ENCODE assay signal across 24 mouse cellular contexts in genomic region chrX:68512213-68512766, GRCm38 (mm10).
DNase-seq lines count a peak whose midpoint lies in the region; ATAC-seq and TF ChIP-seq lines count a peak whose summit lies in the region.
"Had no signal": no experiment of that assay in that cellular context is flagged by ENCODE, and none has a peak within 500 bp of the region (broad histone marks: within the 10 kb centered on the region; RNA-seq: fewer than 3 reads in every experiment).

No protein-coding gene starts in this region.

- peaks cover 2% of the 10 kb centered on the region; the same call in 1 of the 2 replicates for H3K4me1 ChIP-seq in forebrain, embryonic 12.5 days
- H3K4me1 ChIP-seq in forebrain, embryonic 13.5 days = no peaks in the 10 kb centered on the region
- H3K4me1 ChIP-seq in midbrain, embryonic 10.5 days = peaks cover 3% of the 10 kb centered on the region; the same call in 1 of the 2 replicates
- no peaks in the 10 kb centered on the region for H3K4me1 ChIP-seq in midbrain, embryonic 16.5 days (ENCODE audit: control insufficient read depth, insufficient read depth, low read length)
- no peaks in the 10 kb centered on the region for H3K4me1 ChIP-seq in ES-Bruce4 (ENCODE audit: control insufficient read depth, insufficient read depth, low read length)
- H3K4me1 ChIP-seq in kidney, embryonic 16.5 days (ENCODE audit: insufficient read depth, low read length) = no peaks in the 10 kb centered on the region
- H3K4me1 ChIP-seq: embryonic facial prominence, embryonic 12.5 days; limb, embryonic 12.5 days had no signal

- ATAC-seq in forebrain, embryonic 12.5 days (ENCODE audit: low FRiP score) = peak; percentile 61; the same call in 1 of the 2 replicates
- ATAC-seq in forebrain, embryonic 13.5 days = no peak; the same call in 1 of the 2 replicates
- ATAC-seq in midbrain, embryonic 16.5 days = no peak
- no peak for ATAC-seq in kidney, embryonic 16.5 days (ENCODE audit: low FRiP score, low TSS enrichment)
- ATAC-seq: forebrain, postnatal 0 days; intestine, postnatal 0 days; liver, postnatal 0 days; lung, postnatal 0 days had no signal

- 23% methylated on average over 1 of the region's 1 CpGs for WGBS in forebrain, embryonic 12.5 days
- 25% methylated on average over 1 of the region's 1 CpGs for WGBS in forebrain, embryonic 13.5 days
- 14% methylated on average over 1 of the region's 1 CpGs for WGBS in midbrain, embryonic 10.5 days
- WGBS in midbrain, embryonic 16.5 days = 10% methylated on average over 1 of the region's 1 CpGs
- 53% methylated on average over 1 of the region's 1 CpGs for WGBS in kidney, embryonic 16.5 days

- H3K27me3 ChIP-seq in forebrain, embryonic 12.5 days = no peaks in the 10 kb centered on the region; the same call in 1 of the 2 replicates
- H3K27me3 ChIP-seq in forebrain, embryonic 13.5 days = no peaks in the 10 kb centered on the region
- no peaks in the 10 kb centered on the region for H3K27me3 ChIP-seq in midbrain, embryonic 10.5 days (ENCODE audit: low read depth, poor library complexity, severe bottlenecking)
- H3K27me3 ChIP-seq in midbrain, embryonic 16.5 days (ENCODE audit: control insufficient read depth, insufficient read depth, low read depth, low read length) = no peaks in the 10 kb centered on the region
- no peaks in the 10 kb centered on the region for H3K27me3 ChIP-seq in ES-Bruce4 (ENCODE audit: control insufficient read depth, insufficient read depth, low read length, poor library complexity, severe bottlenecking)
- H3K27me3 ChIP-seq in kidney, embryonic 16.5 days (ENCODE audit: insufficient read depth, low read length) = no peaks in the 10 kb centered on the region
- H3K27me3 ChIP-seq: embryonic facial prominence, embryonic 12.5 days; limb, embryonic 12.5 days had no signal

- H3K4me3 ChIP-seq in forebrain, embryonic 12.5 days (replicated peaks) = no peak overlapping the region
- no peak overlapping the region for H3K4me3 ChIP-seq in forebrain, embryonic 13.5 days
- H3K4me3 ChIP-seq in midbrain, embryonic 10.5 days = no peak overlapping the region
- H3K4me3 ChIP-seq in midbrain, embryonic 16.5 days (ENCODE audit: low read depth, low read length) = no peak overlapping the region
- no peak overlapping the region for H3K4me3 ChIP-seq in ES-Bruce4 (ENCODE audit: low read depth, low read length)
- no peak overlapping the region for H3K4me3 ChIP-seq in kidney, embryonic 16.5 days (ENCODE audit: low read length)
- H3K4me3 ChIP-seq: embryonic facial prominence, embryonic 12.5 days; heart, adult 2 months; limb, embryonic 12.5 days had no signal

- TF ChIP-seq CTCF in ES-Bruce4 (IDR thresholded peaks at IDR 0.05; ENCODE audit: low read depth, low read length) = no peak

- no peaks in the 10 kb centered on the region for H3K36me3 ChIP-seq in forebrain, embryonic 12.5 days (replicated peaks)
- no peaks in the 10 kb centered on the region for H3K36me3 ChIP-seq in forebrain, embryonic 13.5 days (ENCODE audit: poor library complexity, severe bottlenecking)
- no peaks in the 10 kb centered on the region for H3K36me3 ChIP-seq in midbrain, embryonic 10.5 days
- no peaks in the 10 kb centered on the region for H3K36me3 ChIP-seq in midbrain, embryonic 16.5 days (ENCODE audit: control insufficient read depth, insufficient read depth, low read length)
- H3K36me3 ChIP-seq in ES-Bruce4 (ENCODE audit: control insufficient read depth, insufficient read depth, low read length, poor library complexity, severe bottlenecking) = no peaks in the 10 kb centered on the region
- no peaks in the 10 kb centered on the region for H3K36me3 ChIP-seq in kidney, embryonic 16.5 days (ENCODE audit: insufficient read depth, low read length)
- H3K36me3 ChIP-seq: embryonic facial prominence, embryonic 12.5 days; limb, embryonic 12.5 days had no signal

- peak; percentile 54; the same call in 1 of the 2 replicates for TF ChIP-seq EP300 in ES-Bruce4 (IDR thresholded peaks at IDR 0.05; ENCODE audit: insufficient read depth, low read depth, low read length)

- peak; percentile 10 for DNase-seq in midbrain, embryonic 10.5 days (ENCODE audit: low spot score)
- peak; percentile 96 for DNase-seq in R1 (ENCODE audit: low read depth, low spot score)
- DNase-seq in ovary, postnatal 10 days (ENCODE audit: low spot score) = no peak
- DNase-seq: adrenal gland, postnatal 14 days; cerebellum, adult 8-10 months; forebrain, postnatal 0 days; gastrocnemius, postnatal 25 days; heart, adult 2 months; kidney, postnatal 36 days; layer of hippocampus, postnatal 36 days; liver, postnatal 0 days; thymus, adult 18-20 months; thymus, postnatal 36 days had no signal

- no peak overlapping the region for H3K4me2 ChIP-seq in forebrain, embryonic 12.5 days
- no peak overlapping the region for H3K4me2 ChIP-seq in forebrain, embryonic 13.5 days
- H3K4me2 ChIP-seq in midbrain, embryonic 16.5 days (ENCODE audit: low read length) = no peak overlapping the region
- no peak overlapping the region for H3K4me2 ChIP-seq in kidney, embryonic 16.5 days (replicated peaks; ENCODE audit: low read depth, low read length)
- H3K4me2 ChIP-seq: embryonic facial prominence, embryonic 12.5 days; limb, embryonic 12.5 days; liver, embryonic 11.5 days had no signal

- TF ChIP-seq POLR2A in ES-Bruce4 (IDR thresholded peaks at IDR 0.05; ENCODE audit: insufficient read depth, low read length) = no peak

- H3K27ac ChIP-seq in forebrain, embryonic 12.5 days = no peak overlapping the region
- H3K27ac ChIP-seq in forebrain, embryonic 13.5 days = no peak overlapping the region
- H3K27ac ChIP-seq in midbrain, embryonic 10.5 days (replicated peaks) = no peak overlapping the region
- H3K27ac ChIP-seq in midbrain, embryonic 16.5 days (ENCODE audit: low read length) = no peak overlapping the region
- no peak overlapping the region for H3K27ac ChIP-seq in ES-Bruce4 (ENCODE audit: insufficient read depth, low read length)
- no peak overlapping the region for H3K27ac ChIP-seq in kidney, embryonic 16.5 days (ENCODE audit: low read length)
- H3K27ac ChIP-seq: embryonic facial prominence, embryonic 12.5 days; heart, adult 2 months; limb, embryonic 12.5 days; macrophage had no signal

- H3K9ac ChIP-seq in forebrain, embryonic 12.5 days = no peak overlapping the region
- H3K9ac ChIP-seq in forebrain, embryonic 13.5 days = no peak overlapping the region
- no peak overlapping the region for H3K9ac ChIP-seq in midbrain, embryonic 16.5 days (ENCODE audit: low read depth, low read length)
- no peak overlapping the region for H3K9ac ChIP-seq in ES-Bruce4 (ENCODE audit: low read depth, poor library complexity, severe bottlenecking)
- H3K9ac ChIP-seq in kidney, embryonic 16.5 days (replicated peaks; ENCODE audit: low read length) = no peak overlapping the region
- H3K9ac ChIP-seq: embryonic facial prominence, embryonic 12.5 days; forebrain, postnatal 0 days; limb, embryonic 12.5 days; liver, postnatal 0 days had no signal

- H3K9me3 ChIP-seq in forebrain, embryonic 12.5 days = no peaks in the 10 kb centered on the region
- no peaks in the 10 kb centered on the region for H3K9me3 ChIP-seq in forebrain, embryonic 13.5 days (replicated peaks)
- H3K9me3 ChIP-seq in midbrain, embryonic 10.5 days (replicated peaks) = no peaks in the 10 kb centered on the region
- H3K9me3 ChIP-seq in midbrain, embryonic 16.5 days (replicated peaks; ENCODE audit: control insufficient read depth, low read length, poor library complexity, severe bottlenecking) = no peaks in the 10 kb centered on the region
- no peaks in the 10 kb centered on the region for H3K9me3 ChIP-seq in ES-Bruce4 (replicated peaks; ENCODE audit: control insufficient read depth, insufficient read depth, low read length, poor library complexity, severe bottlenecking)
- H3K9me3 ChIP-seq in kidney, embryonic 16.5 days (ENCODE audit: low read length) = no peaks in the 10 kb centered on the region
- H3K9me3 ChIP-seq: embryonic facial prominence, embryonic 12.5 days; limb, embryonic 12.5 days had no signal
